Mouse (Mus musculus) G1E (cell line): ENCODE data around the gene Mphosph6.

Experiments used
- CTCF ChIP-seq: IDR thresholded peaks from 2 replicates; pipeline ENCODE4 v1.5.1; 2012; ENCODE audit warnings: low read depth, low read length, inconsistent platforms, mixed read lengths
- GATA1 ChIP-seq: IDR thresholded peaks from 2 replicates; pipeline ENCODE4 v1.6.1; 2012; ENCODE audit warnings: borderline replicate concordance, low read length, inconsistent platforms, mixed read lengths

DNA sequence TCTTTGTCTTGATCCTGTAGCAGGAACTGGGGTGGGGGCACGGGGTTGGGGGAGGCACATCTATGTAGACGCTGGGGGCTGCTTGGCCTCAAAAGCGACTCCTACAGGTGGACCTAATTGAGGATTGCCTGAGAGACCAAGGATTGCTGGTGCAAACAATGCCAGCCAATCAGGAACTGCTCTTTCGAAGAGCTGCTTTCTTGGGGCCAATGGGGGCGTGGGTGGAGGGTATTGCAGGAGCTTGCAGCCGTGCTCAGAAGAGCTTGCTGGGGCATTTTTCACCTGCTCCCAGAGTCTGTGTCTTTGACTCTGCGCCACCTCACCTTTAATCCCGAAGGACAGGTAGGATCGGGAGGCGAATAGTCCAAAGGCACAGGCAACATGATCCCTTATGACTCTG, 26.1 kb downstream of the Mphosph6 start:
- no peak for TF ChIP-seq GATA1
- no peak for TF ChIP-seq CTCF
